Mouse (Mus musculus): ENCODE measurements around the gene Snd1.

The Snd1 gene

DNA sequence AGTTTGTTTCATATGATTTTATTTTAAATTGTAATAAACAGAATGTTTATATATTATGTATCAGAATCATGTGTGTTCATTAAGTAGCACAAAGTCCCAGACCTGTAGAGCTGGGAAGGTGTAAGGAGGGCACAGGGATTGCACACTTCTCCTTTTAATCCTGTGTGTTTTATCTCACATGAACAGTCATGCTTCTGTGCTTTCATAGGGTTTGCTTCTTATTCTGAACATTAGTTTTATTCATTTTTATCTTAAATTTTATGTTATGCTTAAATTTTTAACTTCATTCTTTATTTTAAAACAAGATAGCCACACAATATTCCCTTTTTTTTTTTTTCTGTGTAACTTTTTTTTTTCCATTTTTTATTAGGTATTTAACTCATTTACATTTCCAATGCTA lies 170.3 kb downstream of the Snd1 start:
- DNase-seq, result no peak

GRCm38 (mm10) chr6:28656511-28656910 lies 181.6 kb downstream of the Snd1 start:
- no peak for DNase-seq

- DNase-seq, result no peak
Measured at GRCm38 (mm10) chr6:28663004-28663403, 188.1 kb downstream of the Snd1 start.

- no peak for DNase-seq
Measured at GRCm38 (mm10) chr6:28663670-28664069, 188.7 kb downstream of the Snd1 start.

DNA sequence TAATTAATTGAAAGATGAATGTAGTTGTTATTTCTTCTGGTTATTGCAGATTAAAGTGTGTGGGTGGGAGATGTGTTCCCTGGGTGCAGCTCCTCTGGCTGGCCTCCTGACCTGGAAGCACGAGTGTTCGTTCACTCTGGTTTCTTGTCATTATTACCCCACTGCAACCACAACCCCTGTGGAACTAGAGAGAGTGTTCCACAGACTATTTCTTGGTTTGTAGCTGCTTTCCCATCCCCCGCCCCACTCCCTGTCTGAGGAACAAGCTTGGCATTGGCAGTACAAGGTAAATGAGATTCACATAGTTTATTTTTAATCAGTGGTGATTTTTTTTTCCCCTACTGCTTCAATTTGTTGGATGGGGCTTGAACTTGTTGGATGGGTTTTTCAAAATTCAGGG lies 189.8 kb downstream of the Snd1 start:
- DNase-seq, result no peak

DNA sequence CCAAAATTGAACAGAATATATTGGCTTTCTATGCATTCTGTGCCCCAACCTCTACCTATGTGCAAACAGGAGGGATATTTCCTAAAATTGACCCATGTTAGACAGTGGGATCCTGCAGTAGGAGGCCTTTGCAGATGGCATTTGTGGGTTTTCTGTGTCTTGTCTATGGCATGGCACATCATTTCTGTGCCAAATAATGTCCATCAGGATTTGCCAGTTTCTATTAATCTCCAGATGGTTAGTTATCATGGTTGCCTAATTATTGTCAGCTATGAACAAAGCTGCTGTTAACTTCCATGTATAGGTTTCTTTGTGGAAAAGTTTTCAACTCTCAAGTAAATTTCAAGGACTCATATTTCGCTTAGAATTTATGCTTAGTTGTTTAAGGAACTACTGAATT lies 192.6 kb downstream of the Snd1 start:
- DNase-seq, result no peak

GRCm38 (mm10) chr6:28669251-28669650 lies 194.3 kb downstream of the Snd1 start:
- no peak for DNase-seq

- no peak for DNase-seq
Measured at GRCm38 (mm10) chr6:28672388-28672787, 197.4 kb downstream of the Snd1 start.

- DNase-seq, result no peak
Measured at GRCm38 (mm10) chr6:28674686-28675085, 199.7 kb downstream of the Snd1 start.

GRCm38 (mm10) chr6:28678896-28679295 lies 204.0 kb downstream of the Snd1 start:
- no peak for DNase-seq

GRCm38 (mm10) chr6:28680537-28680936 lies 205.6 kb downstream of the Snd1 start:
- DNase-seq, result peak; percentile 6 to 39

GRCm38 (mm10) chr6:28681521-28682457 lies 206.8 kb downstream of the Snd1 start:
- DNase-seq, result peak in 1 of 2 experiments; percentile 18

DNA sequence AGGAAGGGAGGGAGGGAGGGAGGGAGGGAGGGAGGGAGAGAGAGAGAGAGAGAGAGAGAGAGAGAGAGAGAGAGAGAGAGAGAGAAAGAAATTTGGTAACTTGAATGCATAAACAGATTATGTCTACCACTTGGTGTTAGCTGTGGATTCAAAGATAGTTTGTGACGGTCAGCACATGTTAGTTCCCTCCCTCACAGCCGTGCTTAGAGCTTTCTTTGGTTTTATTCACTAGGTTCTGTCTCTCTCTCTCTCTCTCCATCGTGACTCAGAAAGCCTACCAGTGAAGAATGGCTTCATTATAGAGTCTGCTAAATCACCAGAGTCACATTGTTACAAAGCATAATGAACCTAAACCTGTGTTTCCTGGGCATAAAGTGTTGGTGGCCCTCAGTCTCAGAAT lies 210.1 kb downstream of the Snd1 start:
- no peak for DNase-seq

DNA sequence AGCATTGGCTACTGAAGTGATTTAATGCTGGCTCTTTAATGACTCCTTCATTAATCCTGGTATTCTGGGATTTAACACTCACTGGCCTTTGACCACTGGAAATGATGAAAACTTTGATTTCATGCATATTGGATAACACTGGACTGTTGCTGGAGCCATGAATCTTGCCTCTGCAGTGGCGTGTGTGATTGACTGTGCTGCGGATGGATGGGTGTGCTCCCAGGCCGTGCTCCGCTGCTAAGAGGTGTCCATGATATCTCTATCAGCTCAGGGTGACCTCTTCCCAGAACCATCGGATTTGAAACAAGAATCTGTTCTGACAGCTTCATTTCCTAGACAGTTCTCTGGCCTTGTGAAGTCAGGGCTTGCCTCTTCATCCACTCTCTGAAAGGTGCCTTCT lies 210.8 kb downstream of the Snd1 start:
- no peak for DNase-seq

DNA sequence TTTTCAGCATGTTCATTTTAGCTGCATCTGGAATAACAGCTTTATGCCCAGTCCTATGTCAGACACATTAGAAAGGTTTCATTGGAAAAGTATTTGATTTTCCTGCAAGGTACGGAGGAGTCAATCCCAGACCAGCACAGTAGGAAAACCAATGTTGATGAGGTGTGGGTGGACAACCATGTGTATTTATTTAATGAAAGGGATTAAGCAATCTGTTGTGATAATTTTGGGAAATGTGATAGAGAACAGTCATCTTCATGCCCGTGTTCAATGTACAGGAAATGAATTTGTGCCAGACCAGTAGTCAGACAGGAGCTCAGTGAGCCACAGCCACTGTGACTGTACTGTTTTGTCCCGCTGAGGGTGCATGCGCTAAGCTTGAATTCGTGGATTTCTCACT lies 212.8 kb downstream of the Snd1 start:
- no peak for DNase-seq

DNA sequence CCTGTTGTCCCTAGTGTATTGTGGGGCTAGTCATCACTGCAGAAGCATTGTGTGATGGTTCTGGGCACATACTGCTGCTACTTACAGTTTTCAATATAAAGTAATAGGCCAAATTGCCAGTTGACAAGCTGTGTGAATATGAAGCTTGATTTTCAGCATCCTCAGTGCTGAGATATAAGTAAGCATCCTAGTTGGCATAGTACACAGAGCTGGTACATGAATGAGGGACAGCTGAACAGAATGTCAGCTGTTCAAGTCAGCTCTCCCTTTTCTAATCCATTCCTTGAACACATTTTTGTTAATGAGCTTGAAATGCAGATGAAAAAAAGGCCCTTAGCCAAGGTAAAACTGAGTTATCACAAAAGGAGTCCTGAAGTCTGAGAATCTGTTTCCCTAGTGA lies 217.7 kb downstream of the Snd1 start:
- no peak for DNase-seq

DNA sequence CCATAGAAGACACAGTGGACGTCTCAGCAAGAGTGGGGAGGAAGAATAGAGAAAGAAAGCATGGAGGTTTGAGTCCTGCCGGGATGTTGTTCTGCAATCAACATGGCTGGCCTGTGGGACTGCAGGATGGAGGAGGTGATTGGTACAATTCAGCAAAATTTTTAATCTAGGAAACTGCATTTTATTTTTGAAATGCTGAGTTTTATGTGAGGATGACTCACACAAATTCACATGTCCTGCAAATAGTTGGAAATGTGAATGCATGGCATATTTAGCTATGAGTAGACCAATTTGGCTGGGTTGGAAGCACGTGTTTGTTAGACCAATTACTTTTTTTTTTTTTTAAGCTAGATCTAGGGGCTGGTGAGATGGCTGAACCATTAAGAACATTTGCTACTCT lies 222.3 kb downstream of the Snd1 start:
- DNase-seq, result no peak

- DNase-seq, result no peak
Measured at GRCm38 (mm10) chr6:28704612-28705011, 229.7 kb downstream of the Snd1 start.

GRCm38 (mm10) chr6:28705384-28706107 lies 230.6 kb downstream of the Snd1 start:
- DNase-seq, result no peak

DNA sequence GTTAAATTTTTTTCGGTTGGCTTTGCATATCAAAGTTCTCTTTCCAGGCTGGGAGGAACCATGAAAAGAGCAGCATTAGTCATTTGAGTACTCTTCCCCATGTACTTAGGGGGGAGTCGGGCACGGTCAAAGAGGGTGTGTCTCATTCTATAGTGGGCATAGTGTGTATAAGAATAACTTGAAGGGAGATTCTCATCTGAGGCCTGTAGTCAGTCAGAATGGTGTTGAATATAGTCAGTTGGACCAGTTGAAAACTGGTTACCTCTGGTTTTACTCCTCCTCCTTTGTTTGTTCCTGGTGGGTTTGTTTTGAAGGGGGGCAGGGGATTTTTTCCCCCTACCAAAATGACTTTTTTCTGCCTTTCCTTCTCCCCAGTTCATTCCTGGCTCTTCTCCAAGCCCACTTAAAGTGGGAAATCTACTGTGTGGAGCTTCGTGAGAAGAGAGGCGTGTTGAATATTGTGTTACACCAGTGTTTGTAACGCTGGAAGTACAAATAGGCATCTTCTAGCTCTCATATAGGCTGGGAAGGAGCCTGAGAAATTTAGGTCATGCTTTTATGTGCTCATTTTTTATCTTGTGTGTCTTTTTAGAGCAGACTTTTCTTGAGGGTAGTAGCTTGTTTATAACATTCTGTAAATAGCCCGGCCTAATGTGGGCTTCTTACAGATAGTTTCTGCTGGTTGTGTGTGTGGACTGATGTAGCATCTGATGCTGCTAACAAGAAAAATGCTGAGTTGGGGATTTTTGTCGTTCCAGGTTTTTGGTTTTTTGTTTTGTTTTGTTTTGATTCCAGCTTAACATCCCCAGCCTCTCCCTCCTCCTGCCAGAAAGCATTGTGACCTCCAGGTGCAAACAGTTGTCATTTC lies 231.4 kb downstream of the Snd1 start:
- no peak for DNase-seq

GRCm38 (mm10) chr6:28706976-28707592 lies 232.1 kb downstream of the Snd1 start:
- no peak for DNase-seq

DNA sequence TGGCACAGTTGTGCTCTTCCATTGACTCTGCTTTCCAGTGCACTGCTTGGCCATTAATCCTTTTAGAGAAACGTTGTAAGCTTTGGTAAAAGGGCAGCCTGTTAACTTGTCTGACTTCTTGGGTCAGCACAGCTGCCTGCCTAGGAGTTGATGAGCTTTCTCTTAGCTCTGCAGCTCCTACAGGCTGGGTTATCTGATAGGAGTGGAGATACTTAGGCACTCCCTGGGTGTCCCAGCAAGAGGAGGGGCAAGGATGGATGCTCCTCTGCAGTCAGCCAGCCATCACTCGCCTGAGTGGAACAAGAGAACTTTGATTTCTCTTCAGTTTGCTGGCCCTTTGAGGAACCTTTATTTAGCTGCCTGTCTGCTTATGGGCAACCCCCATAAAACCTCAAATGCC lies 235.1 kb downstream of the Snd1 start:
- no peak for DNase-seq

All from kidney, postnatal 25 days (tissue).